Mouse (Mus musculus) heart, embryonic 15.5 days (tissue): ENCODE measurements around the gene Nectin4. TPM values are rescaled to one million over a fixed set of nuclear protein-coding genes. Genes with fewer than 3 reads are reported as not detected.

Source experiments
- ATAC-seq: fragments of 200-750 bp; cut with Nextera tagmentation; replicated peaks from 2 replicates; pipeline ENCODE4 v1.8.0; 2017; ENCODE audit warnings: low read depth, moderate TSS enrichment; ENCODE audit not compliant: insufficient number of reproducible peaks, insufficient read depth, low FRiP score
- H3K27ac ChIP-seq: fragments of 300-500 bp; sonication (generic); 2 replicates; pipeline ENCODE4 v1.5.1; 2015; ENCODE audit warnings: mild to moderate bottlenecking, inconsistent platforms
- H3K27me3 ChIP-seq: fragments of 300-500 bp; sonication (generic); 2 replicates; pipeline ENCODE4 v1.6.1; 2015; ENCODE audit warnings: inconsistent platforms
- H3K36me3 ChIP-seq: fragments of 300-500 bp; sonication (generic); 2 replicates; pipeline ENCODE4 v1.6.1; 2015; ENCODE audit warnings: mild to moderate bottlenecking, inconsistent platforms
- H3K4me1 ChIP-seq: fragments of 300-500 bp; sonication (generic); replicated peaks from 2 replicates; pipeline ENCODE4 v1.6.1; 2015; ENCODE audit warnings: inconsistent platforms
- H3K4me2 ChIP-seq: fragments of 300-500 bp; sonication (generic); 2 replicates; pipeline ENCODE4 v1.6.1; 2015; ENCODE audit warnings: inconsistent platforms, mild to moderate bottlenecking, moderate library complexity
- H3K4me3 ChIP-seq: fragments of 300-500 bp; sonication (generic); 2 replicates; pipeline ENCODE4 v1.5.1; 2015; ENCODE audit warnings: mild to moderate bottlenecking, inconsistent platforms
- H3K9ac ChIP-seq: fragments of 300-500 bp; sonication (generic); 2 replicates; pipeline ENCODE4 v1.6.1; 2015; ENCODE audit warnings: mild to moderate bottlenecking, inconsistent platforms
- H3K9me3 ChIP-seq: fragments of 300-500 bp; sonication (generic); replicated peaks from 2 replicates; pipeline ENCODE4 v1.6.1; 2016; ENCODE audit warnings: inconsistent platforms
- whole genome bisulfite sequencing: fragments of 180-500 bp; shearing (Covaris S2); methylation state at CpG from one replicate; pipeline ENCODE4 v1.1.7; 2015; ENCODE audit warnings: mixed read lengths; 5-methylcytosine and 5-hydroxymethylcytosine counted together
- polyA plus RNA-seq: library from polyadenylated mRNA; unstranded; fragments of >200 nt; fragmentation: Nextera tagmentation; extraction: Ambion mirVana; gene quantifications from 2 replicates; pipeline ENCODE4 v1.2.1, GENCODE M21; 2015

Gene Nectin4
- polyA plus RNA-seq, 1 experiment from 2014 or later = 0.26 TPM

GRCm38 (mm10) chr1:171385171-171385570 lies 15.3 kb downstream of the Nectin4 start:
- Histone ChIP-seq H3K4me1 (peaks cover 3% of the 10 kb centered on the region; the same call in 1 of the 2 replicates), H3K27me3 (peaks cover 13% of the 10 kb centered on the region; the same call in 1 of the 2 replicates), H3K36me3 (no peaks in the 10 kb centered on the region), H3K4me2 (no peak overlapping the region), H3K27ac (no peak overlapping the region), H3K4me3 (no peak overlapping the region), H3K9ac (no peak overlapping the region), H3K9me3 (no peaks in the 10 kb centered on the region)
- WGBS = 66% methylated on average over 9 of the region's 9 CpGs
- no peak for ATAC-seq

GRCm38 (mm10) chr1:171387099-171387498 lies 17.2 kb downstream of the Nectin4 start:
- Histone ChIP-seq H3K9ac (no peak overlapping the region), H3K9me3 (no peaks in the 10 kb centered on the region), H3K4me1 (peaks cover 3% of the 10 kb centered on the region; the same call in 1 of the 2 replicates), H3K27ac (no peak overlapping the region), H3K4me3 (peak overlapping the region; percentile 22; the same call in 1 of the 2 replicates), H3K36me3 (no peaks in the 10 kb centered on the region), H3K27me3 (no peaks in the 10 kb centered on the region), H3K4me2 (peak overlapping the region; percentile 54)
- WGBS = 19% methylated on average over 6 of the region's 6 CpGs
- ATAC-seq = no peak

GRCm38 (mm10) chr1:171388376-171389102 lies 18.6 kb downstream of the Nectin4 start, which contains the start of gene Arhgap30:
TSS of gene Arhgap30 (plus strand) at chr1:171388954.
- Histone ChIP-seq H3K36me3 (no peaks in the 10 kb centered on the region), H3K4me2 (peak within 1 kb of the TSS; percentile 10; the same call in 1 of the 2 replicates), H3K27me3 (no peaks in the 10 kb centered on the region), H3K4me3 (peak within 1 kb of the TSS; percentile 33), H3K4me1 (peaks cover 3% of the 10 kb centered on the region; the same call in 1 of the 2 replicates), H3K9ac (no peak within 1 kb of the TSS; the same call in 1 of the 2 replicates), H3K9me3 (no peaks in the 10 kb centered on the region), H3K27ac (no peak within 1 kb of the TSS)
- ATAC-seq = no peak; the same call in 1 of the 2 replicates
- 65% methylated on average over 15 of the region's 15 CpGs for WGBS

GRCm38 (mm10) chr1:171390101-171390500 lies 20.2 kb downstream of the Nectin4 start:
- H3K4me3 ChIP-seq = peak overlapping the region; percentile 33; the same call in 1 of the 2 replicates
- H3K27me3 ChIP-seq = no peaks in the 10 kb centered on the region
- no peak overlapping the region; the same call in 1 of the 2 replicates for H3K4me2 ChIP-seq
- 74% methylated on average over 4 of the region's 4 CpGs for WGBS
- no peak for ATAC-seq
- no peak overlapping the region for H3K27ac ChIP-seq
- H3K9me3 ChIP-seq = no peaks in the 10 kb centered on the region
- H3K36me3 ChIP-seq = no peaks in the 10 kb centered on the region
- H3K9ac ChIP-seq = no peak overlapping the region
- peaks cover 3% of the 10 kb centered on the region; the same call in 1 of the 2 replicates for H3K4me1 ChIP-seq

- H3K27ac ChIP-seq = no peak overlapping the region
- no peak for ATAC-seq
- H3K36me3 ChIP-seq = no peaks in the 10 kb centered on the region
- no peaks in the 10 kb centered on the region for H3K27me3 ChIP-seq
- H3K4me1 ChIP-seq = no peaks in the 10 kb centered on the region
- WGBS = 74% methylated on average over 4 of the region's 4 CpGs
- no peaks in the 10 kb centered on the region for H3K9me3 ChIP-seq
- H3K9ac ChIP-seq = no peak overlapping the region
- no peak overlapping the region for H3K4me2 ChIP-seq
- no peak overlapping the region for H3K4me3 ChIP-seq
These were observed 31.9 kb downstream of the Nectin4 start for GRCm38 (mm10) chr1:171401821-171402220.

GRCm38 (mm10) chr1:171402991-171403390 lies 33.1 kb downstream of the Nectin4 start:
- Histone ChIP-seq H3K9me3 (no peaks in the 10 kb centered on the region), H3K27ac (no peak overlapping the region), H3K4me1 (no peaks in the 10 kb centered on the region), H3K36me3 (no peaks in the 10 kb centered on the region), H3K9ac (no peak overlapping the region), H3K27me3 (0 out of 2 replicates have a peak, but pooled peaks cover 2% of the 10 kb centered on the region), H3K4me2 (no peak overlapping the region), H3K4me3 (no peak overlapping the region)
- 84% methylated on average over 9 of the region's 9 CpGs for WGBS
- ATAC-seq = no peak

- no peak overlapping the region for H3K27ac ChIP-seq
- no peak overlapping the region for H3K9ac ChIP-seq
- no peaks in the 10 kb centered on the region for H3K9me3 ChIP-seq
- no peaks in the 10 kb centered on the region for H3K4me1 ChIP-seq
- H3K4me2 ChIP-seq = no peak overlapping the region
- H3K4me3 ChIP-seq = no peak overlapping the region
- no peak for ATAC-seq
- WGBS = 72% methylated on average over 5 of the region's 5 CpGs
- H3K36me3 ChIP-seq = no peaks in the 10 kb centered on the region
- H3K27me3 ChIP-seq = peaks cover 9% of the 10 kb centered on the region; the same call in 1 of the 2 replicates
These were observed 37.4 kb downstream of the Nectin4 start for GRCm38 (mm10) chr1:171407263-171407662.

- no peak for ATAC-seq
- Histone ChIP-seq H3K27ac (no peak overlapping the region), H3K4me2 (no peak overlapping the region), H3K4me3 (no peak overlapping the region), H3K4me1 (peaks cover 14% of the 10 kb centered on the region), H3K27me3 (peaks cover 9% of the 10 kb centered on the region; the same call in 1 of the 2 replicates), H3K36me3 (peaks cover 3% of the 10 kb centered on the region), H3K9ac (no peak overlapping the region), H3K9me3 (no peaks in the 10 kb centered on the region)
- WGBS = 84% methylated on average over 1 of the region's 1 CpGs
These were observed 40.3 kb downstream of the Nectin4 start for GRCm38 (mm10) chr1:171410231-171410630.

GRCm38 (mm10) chr1:171410947-171411484 lies 41.1 kb downstream of the Nectin4 start, which contains the start of gene Usf1:
TSS of gene Usf1 (plus strand) at chr1:171411313.
- peak; percentile 96 for ATAC-seq
- Histone ChIP-seq H3K4me3 (peak within 1 kb of the TSS; percentile 93), H3K9ac (peak within 1 kb of the TSS; percentile 94), H3K4me1 (peaks cover 14% of the 10 kb centered on the region), H3K4me2 (peak within 1 kb of the TSS; percentile 71), H3K27me3 (peaks cover 9% of the 10 kb centered on the region; the same call in 1 of the 2 replicates), H3K9me3 (no peaks in the 10 kb centered on the region), H3K36me3 (peaks cover 10% of the 10 kb centered on the region), H3K27ac (peak within 1 kb of the TSS; percentile 92)
- WGBS = under 1% methylated on average over 36 of the region's 36 CpGs

GRCm38 (mm10) chr1:171411492-171411941 lies 41.6 kb downstream of the Nectin4 start:
- WGBS = under 1% methylated on average over 36 of the region's 39 CpGs
- peak; percentile 73 for ATAC-seq

GRCm38 (mm10) chr1:171412001-171412441 lies 42.1 kb downstream of the Nectin4 start:
- H3K4me3 ChIP-seq = peak overlapping the region; percentile 93
- peak overlapping the region; percentile 92 for H3K27ac ChIP-seq
- no peaks in the 10 kb centered on the region for H3K9me3 ChIP-seq
- peaks cover 9% of the 10 kb centered on the region; the same call in 1 of the 2 replicates for H3K27me3 ChIP-seq
- H3K4me2 ChIP-seq = peak overlapping the region; percentile 71
- peak overlapping the region; percentile 94 for H3K9ac ChIP-seq
- H3K36me3 ChIP-seq = peaks cover 21% of the 10 kb centered on the region
- 2% methylated on average over 20 of the region's 20 CpGs for WGBS
- ATAC-seq = 0 out of 2 replicates have a peak, but pooled peaks have one; percentile 24
- H3K4me1 ChIP-seq = peaks cover 14% of the 10 kb centered on the region

More at GRCm38 (mm10) chr1:171411492-171411941, 41.6 kb downstream of the Nectin4 start:
- H3K4me2 ChIP-seq = peak overlapping the region; percentile 71
- no peaks in the 10 kb centered on the region for H3K9me3 ChIP-seq
- H3K27me3 ChIP-seq = peaks cover 9% of the 10 kb centered on the region; the same call in 1 of the 2 replicates
- H3K27ac ChIP-seq = peak overlapping the region; percentile 92
- H3K4me3 ChIP-seq = peak overlapping the region; percentile 93
- H3K9ac ChIP-seq = peak overlapping the region; percentile 94
- H3K4me1 ChIP-seq = peaks cover 14% of the 10 kb centered on the region
- H3K36me3 ChIP-seq = peaks cover 15% of the 10 kb centered on the region
